Mouse (Mus musculus) forebrain, postnatal 0 days (tissue): ENCODE data around the gene Tomm7. TPM values are rescaled to one million over a fixed set of nuclear protein-coding genes. Genes with fewer than 3 reads are reported as not detected.

ENCODE experiments used
- ATAC-seq: fragments of 200-750 bp; cut with Nextera tagmentation; 2 replicates; pipeline ENCODE4 v1.8.0; 2017; ENCODE audit warnings: mild to moderate bottlenecking, moderate library complexity
- DNase-seq: peaks from one replicate; pipeline ENCODE4 v3.0.0-alpha.2; 2015
- H3K27ac ChIP-seq: fragments of 300-500 bp; sonication (generic); 2 replicates; pipeline ENCODE4 v1.5.1; 2014; ENCODE audit warnings: low read depth, mild to moderate bottlenecking, antibody characterized with exemption, low read length, moderate library complexity, mixed read lengths
- H3K27me3 ChIP-seq: fragments of 300-500 bp; sonication (generic); 2 replicates; pipeline ENCODE4 v1.6.1; 2014; ENCODE audit warnings: mild to moderate bottlenecking, low read length, mixed read lengths; ENCODE audit not compliant: insufficient read depth
- H3K36me3 ChIP-seq: fragments of 300-500 bp; sonication (generic); 2 replicates; pipeline ENCODE4 v1.6.1; 2014; ENCODE audit warnings: mild to moderate bottlenecking, moderate library complexity; ENCODE audit not compliant: insufficient read depth
- H3K4me1 ChIP-seq: fragments of 300-500 bp; sonication (generic); 2 replicates; pipeline ENCODE4 v1.6.1; 2014; ENCODE audit warnings: antibody characterized with exemption; ENCODE audit not compliant: insufficient read depth
- H3K4me2 ChIP-seq: fragments of 300-500 bp; sonication (generic); 2 replicates; pipeline ENCODE4 v1.6.1; 2014; ENCODE audit warnings: low read depth, mild to moderate bottlenecking, moderate library complexity
- H3K4me3 ChIP-seq: fragments of 300-500 bp; sonication (generic); 2 replicates; pipeline ENCODE4 v1.5.1; 2014; ENCODE audit warnings: low read depth, low read length, mixed read lengths
- H3K9ac ChIP-seq: fragments of 300-500 bp; sonication (generic); 2 replicates; pipeline ENCODE4 v1.6.1; 2014; ENCODE audit warnings: mild to moderate bottlenecking
- H3K9me3 ChIP-seq: fragments of 300-500 bp; sonication (generic); 2 replicates; pipeline ENCODE4 v1.6.1; 2016; ENCODE audit warnings: low read length
- CTCF ChIP-seq: sonication (generic); IDR thresholded peaks from 2 replicates; pipeline ENCODE4 v1.5.1; 2016; ENCODE audit warnings: antibody characterized with exemption, control low read depth, low read depth
- WGBS: fragments of 180-500 bp; shearing (Covaris S2); extraction: QIAGEN DNeasy Blood & Tissue Kit; methylation state at CpG from one replicate; pipeline ENCODE4 v1.1.7; 2014; 5-methylcytosine and 5-hydroxymethylcytosine counted together
- polyA plus RNA-seq: library from polyadenylated mRNA; unstranded; fragments of >200 nt; fragmentation: Nextera tagmentation; extraction: Ambion mirVana; gene quantifications from 2 replicates; pipeline ENCODE4 v1.2.1, GENCODE M21; 2015
- total RNA-seq: library from RNA; depleted of rRNA; stranded (reverse); fragments of >200 nt; gene quantifications from 2 replicates; pipeline ENCODE4 v1.2.3, GENCODE M21; 2014

The Tomm7 gene
- total and polyA plus RNA-seq, 2 experiments from 2014 or later: 26.3 to 83.3 TPM

GRCm38 (mm10) chr5:23830897-23831752 is 12.8 kb downstream of the Tomm7 start:
- no peak overlapping the region for H3K9ac ChIP-seq
- no peaks in the 10 kb centered on the region for H3K9me3 ChIP-seq
- no peak for TF ChIP-seq CTCF
- H3K27ac ChIP-seq: no peak overlapping the region
- ATAC-seq (peak; percentile 45), DNase-seq (peak; percentile 40)
- H3K36me3 ChIP-seq: no peaks in the 10 kb centered on the region
- no peak overlapping the region for H3K4me3 ChIP-seq
- no peaks in the 10 kb centered on the region for H3K4me1 ChIP-seq
- WGBS: 50% methylated on average over 58 of the region's 58 CpGs
- H3K27me3 ChIP-seq: no peaks in the 10 kb centered on the region
- peak overlapping the region; percentile 31 for H3K4me2 ChIP-seq

- H3K36me3 ChIP-seq: no peaks in the 10 kb centered on the region
- 34% methylated on average over 11 of the region's 11 CpGs for WGBS
- no peaks in the 10 kb centered on the region for H3K9me3 ChIP-seq
- DNase-seq (peak; percentile 47), ATAC-seq (0 out of 2 replicates have a peak, but pooled peaks have one; percentile 32)
- no peak overlapping the region for H3K4me3 ChIP-seq
- peak; percentile 71 for TF ChIP-seq CTCF
- no peak overlapping the region for H3K9ac ChIP-seq
- no peaks in the 10 kb centered on the region for H3K27me3 ChIP-seq
- H3K4me2 ChIP-seq: no peak overlapping the region
- no peaks in the 10 kb centered on the region for H3K4me1 ChIP-seq
- H3K27ac ChIP-seq: no peak overlapping the region
Measured at GRCm38 (mm10) chr5:23826321-23827004, 17.5 kb downstream of the Tomm7 start.

GRCm38 (mm10) chr5:23824171-23824733 is 19.7 kb downstream of the Tomm7 start:
- H3K9ac ChIP-seq: no peak overlapping the region
- 85% methylated on average over 8 of the region's 8 CpGs for WGBS
- DNase-seq (no peak), ATAC-seq (no peak)
- no peaks in the 10 kb centered on the region for H3K4me1 ChIP-seq
- H3K27ac ChIP-seq: no peak overlapping the region
- no peak overlapping the region for H3K4me3 ChIP-seq
- no peak for TF ChIP-seq CTCF
- no peaks in the 10 kb centered on the region for H3K9me3 ChIP-seq
- no peak overlapping the region for H3K4me2 ChIP-seq
- no peaks in the 10 kb centered on the region for H3K27me3 ChIP-seq
- H3K36me3 ChIP-seq: peaks cover 11% of the 10 kb centered on the region

GRCm38 (mm10) chr5:23822306-23822705 is 21.7 kb downstream of the Tomm7 start:
- Histone ChIP-seq H3K27me3 (no peaks in the 10 kb centered on the region), H3K4me3 (no peak overlapping the region), H3K4me2 (no peak overlapping the region), H3K9me3 (no peaks in the 10 kb centered on the region), H3K9ac (no peak overlapping the region), H3K27ac (no peak overlapping the region), H3K4me1 (no peaks in the 10 kb centered on the region), H3K36me3 (peaks cover 20% of the 10 kb centered on the region)
- no peak for TF ChIP-seq CTCF
- DNase-seq (no peak), ATAC-seq (no peak)
- WGBS: 70% methylated on average over 11 of the region's 11 CpGs

DNA sequence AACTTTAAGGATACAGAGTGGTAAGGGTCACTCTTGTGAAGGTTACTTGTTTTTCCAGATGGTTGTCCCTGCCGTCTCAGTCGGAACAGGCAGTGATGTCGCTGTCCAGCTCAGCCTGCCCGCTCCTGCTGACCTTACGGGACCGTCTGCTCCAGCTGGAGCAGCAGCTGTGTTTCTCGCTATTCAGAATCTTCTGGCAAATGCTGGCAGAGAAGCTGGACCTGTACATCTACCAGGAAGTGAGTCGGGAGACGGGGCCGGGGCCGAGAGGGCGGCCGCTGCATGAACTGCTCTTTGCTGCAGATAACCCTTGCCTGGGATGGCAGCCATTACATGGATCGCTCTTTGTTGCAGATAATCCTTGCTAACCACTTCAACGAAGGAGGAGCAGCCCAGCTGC is 27.3 kb downstream of the Tomm7 start:
- WGBS: 93% methylated on average over 15 of the region's 15 CpGs
- H3K4me1 ChIP-seq: no peaks in the 10 kb centered on the region
- no peak for ATAC-seq
- H3K4me2 ChIP-seq: no peak overlapping the region
- DNase-seq: no peak
- no peak overlapping the region for H3K9ac ChIP-seq
- no peak overlapping the region for H3K27ac ChIP-seq
- H3K36me3 ChIP-seq: peaks cover 59% of the 10 kb centered on the region
- H3K9me3 ChIP-seq: no peaks in the 10 kb centered on the region
- H3K27me3 ChIP-seq: no peaks in the 10 kb centered on the region
- H3K4me3 ChIP-seq: no peak overlapping the region
- TF ChIP-seq CTCF: no peak

GRCm38 (mm10) chr5:23814841-23815240 is 29.1 kb downstream of the Tomm7 start:
- Histone ChIP-seq H3K4me1 (no peaks in the 10 kb centered on the region), H3K4me2 (no peak overlapping the region), H3K27me3 (no peaks in the 10 kb centered on the region), H3K27ac (no peak overlapping the region), H3K36me3 (peaks cover 70% of the 10 kb centered on the region), H3K9ac (no peak overlapping the region), H3K4me3 (no peak overlapping the region), H3K9me3 (no peaks in the 10 kb centered on the region)
- no peak for TF ChIP-seq CTCF
- 59% methylated on average over 5 of the region's 5 CpGs for WGBS
- DNase-seq (no peak), ATAC-seq (no peak)

GRCm38 (mm10) chr5:23792726-23793125 is 51.2 kb downstream of the Tomm7 start:
- H3K27ac ChIP-seq: no peak overlapping the region
- no peak overlapping the region for H3K4me3 ChIP-seq
- H3K9me3 ChIP-seq: no peaks in the 10 kb centered on the region
- 86% methylated on average over 2 of the region's 2 CpGs for WGBS
- H3K27me3 ChIP-seq: no peaks in the 10 kb centered on the region
- no peak for TF ChIP-seq CTCF
- H3K9ac ChIP-seq: no peak overlapping the region
- ATAC-seq (no peak), DNase-seq (no peak)
- peaks cover 14% of the 10 kb centered on the region; the same call in 1 of the 2 replicates for H3K36me3 ChIP-seq
- no peak overlapping the region for H3K4me2 ChIP-seq
- peaks cover 3% of the 10 kb centered on the region; the same call in 1 of the 2 replicates for H3K4me1 ChIP-seq
